Mouse (Mus musculus): ENCODE results near the gene Sertm1.

GRCm38 (mm10) chr3:54932599-54932998, 16.9 kb upstream of the Sertm1 start:
- TF ChIP-seq CTCF (IDR thresholded peaks at IDR 0.05; ENCODE audit: extremely low read depth, insufficient read length, insufficient replicate concordance, low read depth, low read length) (no peak), POLR2A (IDR thresholded peaks at IDR 0.05; ENCODE audit: low read depth, low read length) (no peak)
